Mouse (Mus musculus) gastrocnemius, adult 8-10 months (tissue): ENCODE data around the gene Oxct2b. TPM values are rescaled to one million over a fixed set of nuclear protein-coding genes. Genes with fewer than 3 reads are reported as not detected.

Source experiments
- total RNA-seq, 4 experiments: library from RNA; stranded (reverse); gene quantifications; 2 replicates each; pipeline ENCODE4 v1.2.4; 2022

Oxct2b gene
- total RNA-seq, 4 experiments from 2014 or later, result not detected

Other genes starting within 250 kb of the Oxct2b start
- gene Cap1, start 230.2 kb upstream of the Oxct2b start, total RNA-seq, result 10 to 100 TPM; 12.5 to 20.2 (median 18.9) TPM
- gene Mfsd2a, start 155.1 kb upstream of the Oxct2b start, total RNA-seq, result not detected
- 1 to 10 TPM in 1 of 4 experiments, under 1 TPM in 1, not detected in 2; 0.40 to 1.1 TPM for gene Mycl, start 120.6 kb upstream of the Oxct2b start, total RNA-seq
- 1 to 10 TPM; 5.8 to 7.1 (median 6.6) TPM for gene Trit1, start 99.7 kb upstream of the Oxct2b start, total RNA-seq
- gene Bmp8b, start 11.1 kb upstream of the Oxct2b start, total RNA-seq, result not detected
- 10 to 100 TPM; 18.7 to 23.7 (median 19.9) TPM for gene Ppie, start 23.7 kb downstream of the Oxct2b start, total RNA-seq
- gene Hpcal4, start 67.0 kb downstream of the Oxct2b start, total RNA-seq, result under 1 TPM in 1 of 4 experiments, not detected in 3; 0.36 TPM
- gene Nt5c1a, start 85.2 kb downstream of the Oxct2b start, total RNA-seq, result 10 to 100 TPM; 41.9 to 58.6 (median 47.2) TPM
- 1 to 10 TPM; 2.9 to 4.7 (median 3.2) TPM for gene Heyl, start 117.3 kb downstream of the Oxct2b start, total RNA-seq
- gene Pabpc4, start 146.1 kb downstream of the Oxct2b start, total RNA-seq, result 100 to 1,000 TPM; 325 to 385 (median 343) TPM
- gene Oxct2a, start 207.4 kb downstream of the Oxct2b start, total RNA-seq, result under 1 TPM in 1 of 4 experiments, not detected in 3; 0.27 TPM
- 1 to 10 TPM in 1 of 4 experiments, under 1 TPM in 2, not detected in 1; 0.56 to 1.3 (median 0.72) TPM for gene Bmp8a, start 227.0 kb downstream of the Oxct2b start, total RNA-seq